Mouse (Mus musculus) limb, embryonic 15.5 days (tissue): ENCODE data around the gene Olfr279. TPM values are rescaled to one million over a fixed set of nuclear protein-coding genes. Genes with fewer than 3 reads are reported as not detected.

Source experiments
- ATAC-seq: fragments of 200-750 bp; cut with Nextera tagmentation; 2 replicates; pipeline ENCODE4 v1.8.0; 2017; ENCODE audit warnings: low read depth, moderate TSS enrichment; ENCODE audit not compliant: insufficient number of reproducible peaks, low FRiP score, low TSS enrichment
- H3K27ac ChIP-seq: fragments of 300-500 bp; sonication (generic); 2 replicates; pipeline ENCODE4 v1.5.1; 2015; ENCODE audit warnings: moderate library complexity, mild to moderate bottlenecking, inconsistent platforms
- H3K27me3 ChIP-seq: fragments of 300-500 bp; sonication (generic); 2 replicates; pipeline ENCODE4 v1.6.1; 2015; ENCODE audit warnings: inconsistent platforms
- H3K36me3 ChIP-seq: fragments of 300-500 bp; sonication (generic); 2 replicates; pipeline ENCODE4 v1.6.1; 2015; ENCODE audit warnings: inconsistent platforms
- H3K4me1 ChIP-seq: fragments of 300-500 bp; sonication (generic); 2 replicates; pipeline ENCODE4 v1.6.1; 2015; ENCODE audit warnings: inconsistent platforms
- H3K4me2 ChIP-seq: fragments of 300-500 bp; sonication (generic); 2 replicates; pipeline ENCODE4 v1.6.1; 2015; ENCODE audit warnings: mild to moderate bottlenecking, inconsistent platforms
- H3K4me3 ChIP-seq: fragments of 300-500 bp; sonication (generic); 2 replicates; pipeline ENCODE4 v1.5.1; 2015; ENCODE audit warnings: mild to moderate bottlenecking, inconsistent platforms
- H3K9ac ChIP-seq: fragments of 300-500 bp; sonication (generic); 2 replicates; pipeline ENCODE4 v1.6.1; 2015; ENCODE audit warnings: inconsistent platforms
- H3K9me3 ChIP-seq: fragments of 300-500 bp; sonication (generic); 2 replicates; pipeline ENCODE4 v1.6.1; 2016; ENCODE audit warnings: inconsistent platforms
- WGBS: fragments of 180-500 bp; shearing (Covaris S2); methylation state at CpG from one replicate; pipeline ENCODE4 v1.1.7; 2015; 5-methylcytosine and 5-hydroxymethylcytosine counted together
- microRNA-seq: library from miRNA; unstranded; fragments of <30 nt; microRNA quantifications from one replicate; pipeline ENCODE4, GENCODE M21; 2016
- polyA plus RNA-seq: library from polyadenylated mRNA; unstranded; fragments of >200 nt; fragmentation: Nextera tagmentation; extraction: Ambion mirVana; gene quantifications from 2 replicates; pipeline ENCODE4 v1.2.1, GENCODE M21; 2015

Gene Olfr279
- polyA plus RNA-seq, 1 experiment from 2014 or later: not detected

- under 1% methylated on average over 70 of the region's 70 CpGs for WGBS
- H3K36me3 ChIP-seq: peaks cover 30% of the 10 kb centered on the region
These were observed 41.9 kb downstream of the Olfr279 start, which contains the start of gene Kansl2 for GRCm38 (mm10) chr15:98533881-98534627. Gene Kansl2 (minus strand): TSS chr15:98534264.

GRCm38 (mm10) chr15:98535921-98536320 is 43.7 kb downstream of the Olfr279 start:
- Histone ChIP-seq H3K27ac (no peak overlapping the region), H3K4me1 (peaks cover 10% of the 10 kb centered on the region), H3K4me2 (no peak overlapping the region), H3K27me3 (no peaks in the 10 kb centered on the region), H3K9ac (no peak overlapping the region), H3K36me3 (peaks cover 26% of the 10 kb centered on the region), H3K4me3 (no peak overlapping the region), H3K9me3 (no peaks in the 10 kb centered on the region)
- WGBS: 87% methylated on average over 4 of the region's 4 CpGs
- no peak for ATAC-seq

More at GRCm38 (mm10) chr15:98533881-98534627, 41.9 kb downstream of the Olfr279 start, which contains the start of gene Kansl2:
- Histone ChIP-seq H3K9ac (peak within 1 kb of the TSS; percentile 81), H3K27me3 (no peaks in the 10 kb centered on the region), H3K9me3 (no peaks in the 10 kb centered on the region), H3K4me2 (peak within 1 kb of the TSS; percentile 68), H3K4me1 (peaks cover 10% of the 10 kb centered on the region), H3K27ac (peak within 1 kb of the TSS; percentile 100), H3K4me3 (peak within 1 kb of the TSS; percentile 92)
- peak; percentile 100 for ATAC-seq

GRCm38 (mm10) chr15:98536828-98537510 is 44.8 kb downstream of the Olfr279 start:
- H3K27ac ChIP-seq: no peak overlapping the region
- peaks cover 19% of the 10 kb centered on the region for H3K36me3 ChIP-seq
- no peak for ATAC-seq
- no peak overlapping the region for H3K9ac ChIP-seq
- peaks cover 10% of the 10 kb centered on the region for H3K4me1 ChIP-seq
- H3K4me3 ChIP-seq: no peak overlapping the region
- no peak overlapping the region for H3K4me2 ChIP-seq
- H3K9me3 ChIP-seq: no peaks in the 10 kb centered on the region
- 76% methylated on average over 8 of the region's 8 CpGs for WGBS
- no peaks in the 10 kb centered on the region for H3K27me3 ChIP-seq

- Histone ChIP-seq H3K36me3 (peaks cover 23% of the 10 kb centered on the region), H3K9ac (no peak overlapping the region)
These were observed 45.7 kb downstream of the Olfr279 start for GRCm38 (mm10) chr15:98537923-98538322.

GRCm38 (mm10) chr15:98541064-98541463 is 48.9 kb downstream of the Olfr279 start:
- H3K4me2 ChIP-seq: no peak overlapping the region
- H3K27me3 ChIP-seq: no peaks in the 10 kb centered on the region
- 79% methylated on average over 6 of the region's 6 CpGs for WGBS
- H3K4me3 ChIP-seq: no peak overlapping the region
- no peak overlapping the region for H3K9ac ChIP-seq
- H3K9me3 ChIP-seq: no peaks in the 10 kb centered on the region
- no peak for ATAC-seq
- peaks cover 54% of the 10 kb centered on the region for H3K36me3 ChIP-seq
- no peaks in the 10 kb centered on the region for H3K4me1 ChIP-seq
- H3K27ac ChIP-seq: no peak overlapping the region

More at GRCm38 (mm10) chr15:98537923-98538322, 45.7 kb downstream of the Olfr279 start:
- Histone ChIP-seq H3K4me1 (peaks cover 2% of the 10 kb centered on the region; the same call in 1 of the 2 replicates), H3K4me3 (no peak overlapping the region), H3K9me3 (no peaks in the 10 kb centered on the region), H3K27me3 (no peaks in the 10 kb centered on the region), H3K27ac (no peak overlapping the region), H3K4me2 (no peak overlapping the region)
- 69% methylated on average over 4 of the region's 4 CpGs for WGBS
- no peak for ATAC-seq

- ATAC-seq: no peak
- 69% methylated on average over 4 of the region's 4 CpGs for WGBS
- Histone ChIP-seq H3K27me3 (no peaks in the 10 kb centered on the region), H3K4me3 (no peak overlapping the region), H3K9ac (no peak overlapping the region), H3K4me1 (no peaks in the 10 kb centered on the region), H3K27ac (no peak overlapping the region), H3K36me3 (peaks cover 71% of the 10 kb centered on the region), H3K4me2 (no peak overlapping the region), H3K9me3 (no peaks in the 10 kb centered on the region)
These were observed 51.1 kb downstream of the Olfr279 start for GRCm38 (mm10) chr15:98543341-98543740.

GRCm38 (mm10) chr15:98545151-98545550 is 52.9 kb downstream of the Olfr279 start:
- H3K27me3 ChIP-seq: no peaks in the 10 kb centered on the region
- no peak overlapping the region for H3K27ac ChIP-seq
- WGBS: 87% methylated on average over 3 of the region's 3 CpGs
- no peaks in the 10 kb centered on the region for H3K4me1 ChIP-seq
- H3K9ac ChIP-seq: no peak overlapping the region
- H3K4me2 ChIP-seq: no peak overlapping the region
- no peak overlapping the region for H3K4me3 ChIP-seq
- peaks cover 73% of the 10 kb centered on the region for H3K36me3 ChIP-seq
- no peaks in the 10 kb centered on the region for H3K9me3 ChIP-seq
- ATAC-seq: no peak

- Histone ChIP-seq H3K4me3 (no peak overlapping the region), H3K4me2 (no peak overlapping the region), H3K27me3 (no peaks in the 10 kb centered on the region), H3K27ac (no peak overlapping the region), H3K36me3 (peaks cover 83% of the 10 kb centered on the region), H3K9me3 (no peaks in the 10 kb centered on the region), H3K9ac (no peak overlapping the region), H3K4me1 (no peaks in the 10 kb centered on the region)
- 84% methylated on average over 5 of the region's 5 CpGs for WGBS
- no peak for ATAC-seq
These were observed 54.6 kb downstream of the Olfr279 start for GRCm38 (mm10) chr15:98546843-98547242.

Small RNA genes within 50 kb of the gene (microRNA-seq; reads per million reads assigned to microRNA genes)
- gene Mir1291: 0.82 reads per million

Other genes starting within 250 kb of the Olfr279 start
- gene H1fnt, start 235.1 kb upstream of the Olfr279 start, polyA plus RNA-seq: not detected in 2 replicates
- 0.20 and 0.56 TPM in 2 replicates for gene Zfp641, start 196.2 kb upstream of the Olfr279 start, polyA plus RNA-seq
- gene Olfr285, start 175.0 kb upstream of the Olfr279 start, polyA plus RNA-seq: not detected in 2 replicates
- not detected in 2 replicates for gene Olfr284, start 151.4 kb upstream of the Olfr279 start, polyA plus RNA-seq
- gene Olfr283, start 111.5 kb upstream of the Olfr279 start, polyA plus RNA-seq: not detected in 2 replicates
- not detected in 2 replicates for gene Olfr282, start 61.2 kb upstream of the Olfr279 start, polyA plus RNA-seq
- not detected in 2 replicates for gene Olfr281, start 39.8 kb upstream of the Olfr279 start, polyA plus RNA-seq
- not detected in 2 replicates for gene OR5BS1P, start 22.5 kb upstream of the Olfr279 start, polyA plus RNA-seq
- gene Lalba, start 9.7 kb upstream of the Olfr279 start, polyA plus RNA-seq: 0.20 TPM in 1 of 2 replicates, not detected in the other
- gene Kansl2, start 41.9 kb downstream of the Olfr279 start, polyA plus RNA-seq: 90.5 and 101 TPM in 2 replicates
- 50.8 and 55.2 TPM in 2 replicates for gene Ccnt1, start 78.5 kb downstream of the Olfr279 start, polyA plus RNA-seq
- not detected in 2 replicates for gene 4930415O20Rik, start 78.6 kb downstream of the Olfr279 start, polyA plus RNA-seq
- 15.1 and 15.8 TPM in 2 replicates for gene Adcy6, start 117.7 kb downstream of the Olfr279 start, polyA plus RNA-seq
- 41.4 and 46.6 TPM in 2 replicates for gene Cacnb3, start 138.4 kb downstream of the Olfr279 start, polyA plus RNA-seq
- 18.5 and 24.7 TPM in 2 replicates for gene Ddx23, start 170.5 kb downstream of the Olfr279 start, polyA plus RNA-seq
- gene Rnd1, start 185.1 kb downstream of the Olfr279 start, polyA plus RNA-seq: 0.71 and 0.95 TPM in 2 replicates
- 0.65 and 0.74 TPM in 2 replicates for gene Ccdc65, start 215.8 kb downstream of the Olfr279 start, polyA plus RNA-seq
- gene Fkbp11, start 235.8 kb downstream of the Olfr279 start, polyA plus RNA-seq: 90.0 and 101 TPM in 2 replicates